Mouse (Mus musculus): Measurements from ENCODE around the gene Klhl29. TPM values are rescaled to one million over a fixed set of nuclear protein-coding genes. Genes with fewer than 3 reads are reported as not detected.

The Klhl29 gene
- polyA plus RNA-seq, 1 experiment: 2.4 TPM

DNA sequence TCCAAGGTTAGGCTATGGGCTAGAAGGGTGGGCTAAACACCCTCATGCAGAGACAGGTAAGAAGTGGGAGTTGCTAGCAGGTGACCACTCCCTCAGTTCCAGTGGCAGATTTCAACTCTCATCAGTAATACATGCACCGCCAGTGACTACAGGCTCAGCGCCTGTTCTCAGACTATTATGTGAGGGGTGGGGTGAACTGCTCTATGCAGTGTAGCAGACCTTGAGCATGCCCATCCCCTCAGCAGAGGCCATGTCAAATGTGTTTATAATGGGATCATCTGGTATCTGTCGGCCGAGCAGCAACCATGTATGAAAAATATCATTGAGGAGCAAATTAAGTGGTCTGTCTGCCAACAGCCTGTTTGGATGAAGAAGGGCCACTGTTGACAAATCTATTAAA lies 72.4 kb downstream of the Klhl29 start:
- WGBS: 94% methylated on average over 4 of the region's 4 CpGs
- no peak overlapping the region for H3K27ac ChIP-seq (ENCODE audit: insufficient read depth, low read depth, low read length)
- no peak overlapping the region for H3K4me3 ChIP-seq (ENCODE audit: insufficient read depth, low read depth, low read length)
- no peaks in the 10 kb centered on the region for H3K4me1 ChIP-seq (ENCODE audit: control insufficient read depth, insufficient read depth, low read length)
- TF ChIP-seq POLR2A (IDR thresholded peaks at IDR 0.05; ENCODE audit: low read depth, low read length): no peak
- no peak for TF ChIP-seq CTCF (conservative IDR thresholded peaks at IDR 0.05; ENCODE audit: insufficient read depth, insufficient read length, low read depth, low read length)
- no peak for DNase-seq
- H3K36me3 ChIP-seq (ENCODE audit: control insufficient read depth, insufficient read depth, low read length): no peaks in the 10 kb centered on the region
- H3K27me3 ChIP-seq (replicated peaks; ENCODE audit: control insufficient read depth, insufficient read depth, low read length): no peaks in the 10 kb centered on the region

DNA sequence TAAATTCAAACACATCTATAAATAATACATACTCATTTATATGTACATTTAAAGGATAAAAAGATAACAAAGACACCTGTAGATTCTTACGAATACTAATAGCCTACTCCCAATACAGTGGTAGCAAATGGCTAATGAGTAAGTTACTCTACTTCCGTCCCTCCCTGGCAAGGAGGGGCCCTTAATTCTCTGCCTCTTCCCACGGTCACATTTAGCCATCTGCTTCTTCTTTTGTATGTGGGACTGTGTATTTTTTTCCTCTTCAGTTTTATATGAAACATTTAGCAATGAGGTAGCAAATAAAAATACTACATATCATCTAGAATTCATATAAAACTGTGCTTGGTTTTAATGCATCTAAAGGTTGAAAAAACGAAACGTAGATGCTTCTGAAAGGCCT lies 73.6 kb downstream of the Klhl29 start:
- Histone ChIP-seq H3K27me3 (replicated peaks; ENCODE audit: control insufficient read depth, insufficient read depth, low read length) (no peaks in the 10 kb centered on the region), H3K4me1 (ENCODE audit: control insufficient read depth, insufficient read depth, low read length) (no peaks in the 10 kb centered on the region), H3K27ac (ENCODE audit: insufficient read depth, low read depth, low read length) (no peak overlapping the region), H3K36me3 (ENCODE audit: control insufficient read depth, insufficient read depth, low read length) (no peaks in the 10 kb centered on the region), H3K4me3 (ENCODE audit: insufficient read depth, low read depth, low read length) (no peak overlapping the region)
- WGBS: 71% methylated on average over 5 of the region's 5 CpGs
- no peak for DNase-seq
- TF ChIP-seq POLR2A (IDR thresholded peaks at IDR 0.05; ENCODE audit: low read depth, low read length) (no peak), CTCF (conservative IDR thresholded peaks at IDR 0.05; ENCODE audit: insufficient read depth, insufficient read length, low read depth, low read length) (no peak)

- no peak for DNase-seq
- no peaks in the 10 kb centered on the region for H3K36me3 ChIP-seq (ENCODE audit: control insufficient read depth, insufficient read depth, low read length)
- no peak overlapping the region for H3K4me3 ChIP-seq (ENCODE audit: insufficient read depth, low read depth, low read length)
- no peaks in the 10 kb centered on the region for H3K27me3 ChIP-seq (replicated peaks; ENCODE audit: control insufficient read depth, insufficient read depth, low read length)
- H3K4me1 ChIP-seq (ENCODE audit: control insufficient read depth, insufficient read depth, low read length): no peaks in the 10 kb centered on the region
- TF ChIP-seq POLR2A (IDR thresholded peaks at IDR 0.05; ENCODE audit: low read depth, low read length) (no peak), CTCF (conservative IDR thresholded peaks at IDR 0.05; ENCODE audit: insufficient read depth, insufficient read length, low read depth, low read length) (no peak)
- H3K27ac ChIP-seq (ENCODE audit: insufficient read depth, low read depth, low read length): no peak overlapping the region
- 82% methylated on average over 7 of the region's 7 CpGs for WGBS
Measured at GRCm38 (mm10) chr12:5296422-5296821, 79.1 kb downstream of the Klhl29 start.

DNA sequence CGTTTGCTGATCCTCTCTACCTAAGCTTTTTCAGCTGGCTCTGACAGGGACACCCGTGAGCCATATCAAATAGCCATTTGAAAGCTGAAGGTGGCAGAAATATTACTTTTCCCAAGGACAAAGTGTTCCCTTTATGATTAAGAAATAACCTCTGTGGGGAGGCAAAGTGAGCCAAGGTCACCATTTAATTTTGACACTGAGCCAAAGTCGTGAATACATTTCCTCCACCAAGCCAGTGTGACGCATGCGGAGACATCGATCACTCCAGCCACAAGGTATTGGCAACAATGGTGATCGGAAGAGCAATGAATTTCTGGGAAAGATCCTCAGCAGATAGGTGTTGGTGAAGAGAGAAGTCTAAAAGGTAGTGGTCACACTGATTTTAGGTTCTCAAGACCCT lies 83.2 kb downstream of the Klhl29 start:
- 74% methylated on average over 7 of the region's 7 CpGs for WGBS

DNA sequence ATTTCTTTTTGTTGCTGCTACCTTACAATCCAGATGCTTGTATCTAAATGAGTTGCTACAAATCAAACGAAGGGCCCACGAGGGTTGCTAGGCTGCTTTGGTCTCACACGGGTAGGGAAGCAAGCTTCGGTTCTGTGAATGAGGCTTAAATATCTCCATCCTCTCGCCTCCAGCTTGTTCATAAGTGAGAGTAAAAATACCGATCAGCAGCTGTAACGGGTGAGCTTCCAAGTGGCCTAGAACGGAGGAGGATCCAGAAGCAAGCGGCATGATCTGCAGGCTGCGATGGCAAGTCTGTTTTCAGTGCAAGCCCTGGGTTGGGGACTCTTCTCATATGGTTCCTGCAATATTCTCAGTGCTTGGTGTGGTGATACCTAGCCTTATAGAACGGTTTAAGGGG lies 89.9 kb downstream of the Klhl29 start:
- WGBS: 88% methylated on average over 11 of the region's 11 CpGs
- TF ChIP-seq POLR2A (IDR thresholded peaks at IDR 0.05; ENCODE audit: low read depth, low read length) (no peak), CTCF (conservative IDR thresholded peaks at IDR 0.05; ENCODE audit: insufficient read depth, insufficient read length, low read depth, low read length) (no peak)
- Histone ChIP-seq H3K36me3 (ENCODE audit: control insufficient read depth, insufficient read depth, low read length) (no peaks in the 10 kb centered on the region), H3K4me3 (ENCODE audit: insufficient read depth, low read depth, low read length) (no peak overlapping the region), H3K4me1 (ENCODE audit: control insufficient read depth, insufficient read depth, low read length) (peaks cover 10% of the 10 kb centered on the region; the same call in 1 of the 2 replicates), H3K27ac (ENCODE audit: insufficient read depth, low read depth, low read length) (no peak overlapping the region), H3K27me3 (replicated peaks; ENCODE audit: control insufficient read depth, insufficient read depth, low read length) (no peaks in the 10 kb centered on the region)
- no peak for DNase-seq

More for the DNA sequence above, 83.2 kb downstream of the Klhl29 start:
- H3K27ac ChIP-seq (ENCODE audit: insufficient read depth, low read depth, low read length): no peak overlapping the region
- no peaks in the 10 kb centered on the region for H3K36me3 ChIP-seq (ENCODE audit: control insufficient read depth, insufficient read depth, low read length)
- no peaks in the 10 kb centered on the region for H3K27me3 ChIP-seq (replicated peaks; ENCODE audit: control insufficient read depth, insufficient read depth, low read length)
- no peak for DNase-seq
- H3K4me1 ChIP-seq (ENCODE audit: control insufficient read depth, insufficient read depth, low read length): no peaks in the 10 kb centered on the region
- no peak overlapping the region for H3K4me3 ChIP-seq (ENCODE audit: insufficient read depth, low read depth, low read length)
- TF ChIP-seq POLR2A (IDR thresholded peaks at IDR 0.05; ENCODE audit: low read depth, low read length): no peak
- TF ChIP-seq CTCF (conservative IDR thresholded peaks at IDR 0.05; ENCODE audit: insufficient read depth, insufficient read length, low read depth, low read length): no peak

GRCm38 (mm10) chr12:5284961-5285360 lies 90.5 kb downstream of the Klhl29 start:
- TF ChIP-seq POLR2A (IDR thresholded peaks at IDR 0.05; ENCODE audit: low read depth, low read length) (no peak), CTCF (conservative IDR thresholded peaks at IDR 0.05; ENCODE audit: insufficient read depth, insufficient read length, low read depth, low read length) (no peak)
- 56% methylated on average over 6 of the region's 6 CpGs for WGBS
- Histone ChIP-seq H3K4me3 (ENCODE audit: insufficient read depth, low read depth, low read length) (no peak overlapping the region), H3K27me3 (replicated peaks; ENCODE audit: control insufficient read depth, insufficient read depth, low read length) (no peaks in the 10 kb centered on the region), H3K36me3 (ENCODE audit: control insufficient read depth, insufficient read depth, low read length) (no peaks in the 10 kb centered on the region), H3K27ac (ENCODE audit: insufficient read depth, low read depth, low read length) (no peak overlapping the region), H3K4me1 (ENCODE audit: control insufficient read depth, insufficient read depth, low read length) (peaks cover 10% of the 10 kb centered on the region; the same call in 1 of the 2 replicates)
- peak; percentile 90 for DNase-seq

DNA sequence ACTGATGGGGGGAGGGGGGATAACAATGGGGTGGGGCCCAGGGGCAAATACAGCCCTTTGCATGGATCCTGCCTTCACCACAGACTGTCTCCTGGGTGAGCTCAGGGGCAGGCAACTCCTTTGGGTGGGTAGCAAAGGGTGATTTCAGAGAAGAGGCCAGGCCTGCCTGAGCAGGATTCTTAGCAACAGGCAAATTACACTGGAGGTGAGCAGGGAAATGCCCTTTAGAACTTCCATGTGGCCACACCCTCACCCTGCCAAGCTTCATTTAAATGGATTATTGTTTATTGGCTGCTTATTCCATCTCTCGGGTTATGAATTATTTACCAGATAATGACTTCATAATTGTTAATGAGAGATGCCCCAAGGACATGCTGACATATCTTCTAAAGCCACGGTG lies 91.8 kb downstream of the Klhl29 start:
- H3K36me3 ChIP-seq (ENCODE audit: control insufficient read depth, insufficient read depth, low read length): no peaks in the 10 kb centered on the region
- 44% methylated on average over 2 of the region's 2 CpGs for WGBS
- H3K4me3 ChIP-seq (ENCODE audit: insufficient read depth, low read depth, low read length): no peak overlapping the region
- H3K27ac ChIP-seq (ENCODE audit: insufficient read depth, low read depth, low read length): no peak overlapping the region
- peak; percentile 64 for DNase-seq
- no peak for TF ChIP-seq POLR2A (IDR thresholded peaks at IDR 0.05; ENCODE audit: low read depth, low read length)
- no peak for TF ChIP-seq CTCF (conservative IDR thresholded peaks at IDR 0.05; ENCODE audit: insufficient read depth, insufficient read length, low read depth, low read length)
- peaks cover 10% of the 10 kb centered on the region; the same call in 1 of the 2 replicates for H3K4me1 ChIP-seq (ENCODE audit: control insufficient read depth, insufficient read depth, low read length)
- no peaks in the 10 kb centered on the region for H3K27me3 ChIP-seq (replicated peaks; ENCODE audit: control insufficient read depth, insufficient read depth, low read length)
